Mouse (Mus musculus): ENCODE measurements around the gene Acad10.

DNA sequence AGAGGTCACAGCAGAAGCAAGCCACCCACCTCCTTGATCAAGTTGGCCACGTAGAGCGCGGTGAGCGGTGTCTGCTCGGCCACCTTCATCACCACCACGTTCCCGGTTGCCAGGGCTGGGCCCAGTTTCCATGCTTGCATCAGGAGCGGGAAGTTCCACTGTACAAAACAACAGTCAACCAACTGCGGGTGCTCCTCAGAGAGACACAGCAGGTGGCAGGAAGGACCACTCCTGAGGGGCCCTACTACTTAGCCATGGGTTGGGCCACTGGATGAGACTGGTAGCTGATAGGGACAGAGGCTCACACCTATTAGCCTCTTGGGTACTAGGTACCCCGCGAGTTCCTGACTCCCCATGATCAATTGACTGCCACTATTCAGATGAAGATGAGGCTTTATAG, 84.4 kb downstream of the Acad10 start:
- TF ChIP-seq IRF4 (IDR thresholded peaks at IDR 0.05; ENCODE audit: low read depth, low read length) (no peak), USF1 (IDR thresholded peaks at IDR 0.05; ENCODE audit: low read depth, low read length) (no peak), NRF1 (IDR thresholded peaks at IDR 0.05; ENCODE audit: low read depth, low read length) (no peak), CTCF (conservative IDR thresholded peaks at IDR 0.05 in 1 of 2, IDR thresholded peaks at IDR 0.05 in 1 of 2; ENCODE audit: low read depth in 2 of 2, low read length in 2 of 2) (no peak)

Measured in CH12.LX (cell line).